Mouse (Mus musculus) stomach, embryonic 16.5 days (tissue): ENCODE data around the gene Aqp7. TPM values are rescaled to one million over a fixed set of nuclear protein-coding genes. Genes with fewer than 3 reads are reported as not detected.
"Not testable (repeated sequence)": the region's sequence is repeated elsewhere in the genome, so short reads cannot be mapped to it uniquely, and the experiment has no call there.

ENCODE experiments used
- ATAC-seq: fragments of 200-750 bp; cut with Nextera tagmentation; 2 replicates; pipeline ENCODE4 v1.8.0; 2017; ENCODE audit warnings: moderate number of reproducible peaks, moderate TSS enrichment; ENCODE audit not compliant: insufficient read depth, low FRiP score
- H3K27ac ChIP-seq: fragments of 300-500 bp; sonication (generic); 2 replicates; pipeline ENCODE4 v1.5.1; 2014; ENCODE audit warnings: low read length
- H3K27me3 ChIP-seq: fragments of 300-500 bp; sonication (generic); 2 replicates; pipeline ENCODE4 v1.6.1; 2014; ENCODE audit warnings: low read length, control low read depth, mixed read lengths; ENCODE audit not compliant: control insufficient read depth, insufficient read depth
- H3K36me3 ChIP-seq: fragments of 300-500 bp; sonication (generic); 2 replicates; pipeline ENCODE4 v1.6.1; 2014; ENCODE audit warnings: low read length; ENCODE audit not compliant: control insufficient read depth, insufficient read depth
- H3K4me1 ChIP-seq: fragments of 300-500 bp; sonication (generic); 2 replicates; pipeline ENCODE4 v1.6.1; 2014; ENCODE audit warnings: low read length, control low read depth, mixed read lengths; ENCODE audit not compliant: control insufficient read depth, insufficient read depth
- H3K4me2 ChIP-seq: fragments of 300-500 bp; sonication (generic); 2 replicates; pipeline ENCODE4 v1.6.1; 2014; ENCODE audit warnings: low read depth, low read length, mixed read lengths
- H3K4me3 ChIP-seq: fragments of 300-500 bp; sonication (generic); replicated peaks from 2 replicates; pipeline ENCODE4 v1.5.1; 2014; ENCODE audit warnings: mild to moderate bottlenecking, low read length
- H3K9ac ChIP-seq: fragments of 300-500 bp; sonication (generic); 2 replicates; pipeline ENCODE4 v1.6.1; 2014; ENCODE audit warnings: low read length
- H3K9me3 ChIP-seq: fragments of 300-500 bp; sonication (generic); replicated peaks from 2 replicates; pipeline ENCODE4 v1.6.1; 2016; ENCODE audit warnings: low read length, control low read depth; ENCODE audit not compliant: control insufficient read depth
- WGBS: fragments of 180-500 bp; shearing (Covaris S2); extraction: QIAGEN DNeasy Blood & Tissue Kit; methylation state at CpG from one replicate; pipeline ENCODE4 v1.1.7; 2014; 5-methylcytosine and 5-hydroxymethylcytosine counted together
- polyA plus RNA-seq: library from polyadenylated mRNA; unstranded; fragments of >200 nt; fragmentation: Nextera tagmentation; extraction: Ambion mirVana; gene quantifications from 2 replicates; pipeline ENCODE4 v1.2.1, GENCODE M21; 2015

Gene Aqp7
- polyA plus RNA-seq, 1 experiment from 2014 or later, result 0.40 TPM

- WGBS, result 79% methylated on average over 16 of the region's 16 CpGs
- Histone ChIP-seq H3K27ac (no peak overlapping the region), H3K4me3 (no peak overlapping the region), H3K27me3 (no peaks in the 10 kb centered on the region; the same call in 1 of the 2 replicates), H3K4me1 (peaks cover 7% of the 10 kb centered on the region; the same call in 1 of the 2 replicates), H3K4me2 (no peak overlapping the region), H3K36me3 (no peaks in the 10 kb centered on the region), H3K9me3 (no peaks in the 10 kb centered on the region), H3K9ac (no peak overlapping the region)
- ATAC-seq, result 0 out of 2 replicates have a peak, but pooled peaks have one; percentile 42
Measured at GRCm38 (mm10) chr4:41087459-41088298, 39.7 kb upstream of the Aqp7 start.

DNA sequence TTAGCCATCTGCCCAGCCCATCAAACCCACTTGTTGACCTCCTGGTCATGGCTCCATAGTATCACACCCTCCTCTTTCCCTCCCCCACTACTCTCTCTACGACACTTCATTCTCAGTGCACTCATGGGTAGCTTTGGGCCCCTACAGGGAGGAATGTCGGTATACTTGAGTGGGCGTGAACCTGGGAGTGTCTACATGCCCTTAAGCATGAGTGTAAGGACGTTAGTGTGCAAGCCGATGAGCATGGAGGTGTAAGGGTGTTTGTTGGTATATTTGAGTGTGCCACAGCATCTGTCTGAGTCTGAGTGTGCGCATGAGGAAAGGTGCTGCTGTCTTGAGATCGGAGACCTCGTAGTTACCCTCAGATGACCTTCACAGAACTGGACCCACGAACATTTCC, 39.0 kb upstream of the Aqp7 start:
- Histone ChIP-seq H3K36me3 (no peaks in the 10 kb centered on the region), H3K27ac (no peak overlapping the region), H3K9me3 (no peaks in the 10 kb centered on the region), H3K4me1 (peaks cover 7% of the 10 kb centered on the region; the same call in 1 of the 2 replicates), H3K4me3 (no peak overlapping the region), H3K9ac (no peak overlapping the region), H3K4me2 (no peak overlapping the region), H3K27me3 (no peaks in the 10 kb centered on the region; the same call in 1 of the 2 replicates)
- 76% methylated on average over 9 of the region's 9 CpGs for WGBS
- ATAC-seq, result no peak

DNA sequence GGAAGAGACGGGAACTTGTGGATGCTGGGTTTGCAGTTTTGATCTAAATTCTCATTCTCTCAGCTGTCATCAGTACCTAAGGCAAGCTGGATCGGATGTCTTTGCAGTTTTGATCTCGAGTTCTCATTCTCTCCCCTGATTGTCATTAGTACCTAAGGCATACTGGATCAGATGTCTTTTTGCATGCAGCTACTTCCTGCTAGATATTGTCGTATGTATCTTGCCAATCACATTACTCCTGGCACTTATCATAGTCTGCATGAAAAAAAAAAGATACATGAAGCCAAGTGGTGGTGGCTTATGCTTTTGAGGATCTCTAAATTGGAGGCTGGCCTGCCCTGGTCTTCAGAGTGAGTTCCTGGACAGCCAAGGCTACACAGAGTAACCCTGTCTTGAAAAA, 36.9 kb upstream of the Aqp7 start:
- Histone ChIP-seq H3K4me2 (no peak overlapping the region), H3K9me3 (no peaks in the 10 kb centered on the region), H3K36me3 (no peaks in the 10 kb centered on the region), H3K9ac (no peak overlapping the region), H3K27ac (no peak overlapping the region), H3K27me3 (no peaks in the 10 kb centered on the region; the same call in 1 of the 2 replicates), H3K4me1 (peaks cover 1% of the 10 kb centered on the region; the same call in 1 of the 2 replicates), H3K4me3 (no peak overlapping the region)
- WGBS, result 76% methylated on average over 4 of the region's 4 CpGs
- no peak for ATAC-seq

- not testable (repeated sequence) for H3K27me3 ChIP-seq, H3K9me3 ChIP-seq, H3K4me1 ChIP-seq, H3K9ac ChIP-seq, ATAC-seq, H3K4me3 ChIP-seq, H3K36me3 ChIP-seq, H3K4me2 ChIP-seq, H3K27ac ChIP-seq
- 62% methylated on average over 4 of the region's 4 CpGs for WGBS
Measured at GRCm38 (mm10) chr4:41082803-41083202, 34.9 kb upstream of the Aqp7 start.

- no peak overlapping the region for H3K4me2 ChIP-seq
- no peak for ATAC-seq
- H3K27ac ChIP-seq, result no peak overlapping the region
- no peaks in the 10 kb centered on the region for H3K27me3 ChIP-seq
- H3K9ac ChIP-seq, result no peak overlapping the region
- no peaks in the 10 kb centered on the region for H3K9me3 ChIP-seq
- H3K4me1 ChIP-seq, result no peaks in the 10 kb centered on the region
- no peak overlapping the region for H3K4me3 ChIP-seq
- no peaks in the 10 kb centered on the region for H3K36me3 ChIP-seq
- 74% methylated on average over 5 of the region's 5 CpGs for WGBS
Measured at GRCm38 (mm10) chr4:41081733-41082132, 33.8 kb upstream of the Aqp7 start.

- no peaks in the 10 kb centered on the region for H3K36me3 ChIP-seq
- H3K9me3 ChIP-seq, result no peaks in the 10 kb centered on the region
- 63% methylated on average over 6 of the region's 6 CpGs for WGBS
- no peak overlapping the region for H3K4me2 ChIP-seq
- no peak for ATAC-seq
- no peak overlapping the region for H3K9ac ChIP-seq
- H3K27me3 ChIP-seq, result no peaks in the 10 kb centered on the region
- no peak overlapping the region for H3K27ac ChIP-seq
- no peak overlapping the region for H3K4me3 ChIP-seq
- no peaks in the 10 kb centered on the region for H3K4me1 ChIP-seq
Measured at GRCm38 (mm10) chr4:41078726-41079125, 30.8 kb upstream of the Aqp7 start.

- Histone ChIP-seq H3K36me3 (no peaks in the 10 kb centered on the region), H3K9me3 (no peaks in the 10 kb centered on the region), H3K4me2 (no peak overlapping the region), H3K9ac (no peak overlapping the region), H3K27ac (no peak overlapping the region), H3K4me1 (no peaks in the 10 kb centered on the region), H3K4me3 (no peak overlapping the region), H3K27me3 (no peaks in the 10 kb centered on the region)
- 76% methylated on average over 6 of the region's 6 CpGs for WGBS
- ATAC-seq, result no peak
Measured at GRCm38 (mm10) chr4:41074461-41074860, 26.5 kb upstream of the Aqp7 start.

GRCm38 (mm10) chr4:41073008-41073817, 25.3 kb upstream of the Aqp7 start:
- H3K4me1 ChIP-seq, result no peaks in the 10 kb centered on the region
- H3K9ac ChIP-seq, result no peak overlapping the region
- no peaks in the 10 kb centered on the region for H3K36me3 ChIP-seq
- no peak overlapping the region for H3K4me3 ChIP-seq
- H3K9me3 ChIP-seq, result no peaks in the 10 kb centered on the region
- no peak overlapping the region for H3K27ac ChIP-seq
- ATAC-seq, result no peak
- no peaks in the 10 kb centered on the region for H3K27me3 ChIP-seq
- 63% methylated on average over 12 of the region's 12 CpGs for WGBS
- no peak overlapping the region for H3K4me2 ChIP-seq
